Mouse (Mus musculus) yolk sac, embryonic 10.5 days (tissue): Measurements from ENCODE around the gene Emilin1.

ENCODE experiments used
- DNase-seq: peaks from one replicate; pipeline ENCODE4 v3.0.0-alpha.2; 2017; ENCODE audit warnings: low spot score

Emilin1 gene

DNA sequence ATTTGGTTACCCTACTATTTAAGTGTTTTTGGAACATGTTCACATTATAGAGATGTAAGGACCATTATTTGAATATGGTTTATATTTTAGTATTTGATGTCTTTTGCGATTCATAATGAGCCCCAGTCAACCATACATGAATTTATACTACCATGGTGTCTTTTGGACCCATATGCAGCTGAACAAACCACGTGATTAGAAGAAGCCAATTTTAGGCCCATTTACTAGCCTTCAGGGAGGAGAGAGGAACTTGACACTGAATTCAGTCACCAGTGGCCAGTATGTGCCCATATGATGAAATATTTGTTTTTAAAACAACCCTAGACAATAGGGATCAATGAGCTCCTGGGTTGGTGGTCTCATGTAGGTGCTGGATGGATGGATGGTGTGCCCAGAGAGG, 47.6 kb downstream of the Emilin1 start:
- no peak for DNase-seq

DNA sequence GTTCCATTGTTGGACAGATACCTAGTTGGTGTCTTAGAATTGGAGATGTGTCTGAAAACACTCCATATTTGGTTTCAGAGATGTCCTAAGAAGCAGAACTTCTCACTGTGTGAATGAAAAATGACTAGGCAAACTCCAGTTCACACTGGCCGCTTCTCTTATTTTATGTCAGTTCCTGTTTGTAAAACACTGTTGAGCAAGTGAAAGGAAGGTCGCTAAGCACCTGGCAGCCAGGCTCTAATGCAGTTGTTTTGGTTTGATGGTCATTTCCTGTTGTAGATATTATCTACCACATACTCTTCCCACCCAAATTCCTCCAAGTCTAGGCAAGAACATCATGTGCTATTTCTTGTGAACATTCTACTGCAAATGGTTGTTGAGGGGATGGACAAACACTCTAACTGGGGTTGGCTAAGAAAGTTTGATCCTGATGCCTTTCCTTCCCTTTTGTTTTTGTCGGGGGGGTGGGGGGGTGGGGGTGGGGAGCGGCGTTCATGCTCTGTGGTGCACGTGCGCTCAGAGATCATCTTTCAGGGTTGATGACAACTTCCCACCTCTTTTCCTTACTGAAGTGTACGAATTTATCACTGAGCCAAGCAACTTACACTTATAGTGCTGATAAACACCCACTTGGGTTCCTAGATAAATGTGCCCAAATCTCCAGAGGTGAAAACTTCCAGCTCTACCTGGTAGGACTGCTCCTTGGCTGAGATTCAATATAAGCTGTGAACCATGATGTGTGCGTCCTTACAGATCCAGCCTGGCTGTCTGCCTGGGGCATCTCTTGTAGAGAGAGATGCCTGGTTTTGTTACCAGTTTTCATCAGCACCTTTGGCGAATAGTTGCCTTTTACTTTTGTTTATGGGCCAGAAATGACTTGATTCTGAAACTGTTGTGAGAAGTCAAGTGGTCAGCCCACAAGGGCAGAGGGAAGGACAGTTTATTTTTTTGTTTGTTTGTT, 48.6 kb downstream of the Emilin1 start:
- no peak for DNase-seq

GRCm38 (mm10) chr5:30963916-30964315, 50.7 kb downstream of the Emilin1 start:
- DNase-seq = no peak

- DNase-seq = no peak
Observed at GRCm38 (mm10) chr5:30966189-30966588, 53.0 kb downstream of the Emilin1 start.

- no peak for DNase-seq
Observed at GRCm38 (mm10) chr5:30968416-30968815, 55.2 kb downstream of the Emilin1 start, which contains the start of gene Tcf23. TSS of gene Tcf23 (plus strand) at chr5:30968662.

DNA sequence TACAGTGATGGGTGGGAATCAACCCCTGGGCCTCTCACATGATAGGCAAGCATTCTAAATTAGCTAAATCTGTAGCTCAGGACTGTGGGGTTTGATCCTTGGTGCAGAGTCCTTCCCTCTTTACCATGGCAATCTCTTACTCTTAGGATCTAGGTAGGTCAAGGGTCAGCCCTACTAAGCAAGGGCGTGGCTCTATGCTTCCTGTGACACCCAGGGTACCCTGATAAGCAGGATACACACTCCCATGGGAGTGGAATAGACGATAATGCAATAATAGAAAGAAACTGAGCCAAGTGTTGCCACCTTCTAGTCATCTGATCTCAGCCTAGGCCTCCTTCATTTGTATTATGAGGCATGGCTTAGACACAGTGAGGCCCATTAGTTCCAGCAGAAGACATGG, 56.2 kb downstream of the Emilin1 start:
- no peak for DNase-seq
